Comparison of ENCODE assay signal across 9 mouse cellular contexts in genomic region chr7:118491431-118492147, GRCm38 (mm10). TPM values are rescaled to one million over a fixed set of nuclear protein-coding genes. Genes with fewer than 3 reads are reported as not detected.
DNase-seq lines count a peak whose midpoint lies in the region; ATAC-seq lines count a peak whose summit lies in the region.
"Had no signal": no experiment of that assay in that cellular context is flagged by ENCODE, and none has a peak within 500 bp of the region (broad histone marks: within the 10 kb centered on the region; RNA-seq: fewer than 3 reads in every experiment).

Itpripl2 (minus strand) TSS chr7:118491975.

- H3K4me2 ChIP-seq in embryonic facial prominence, embryonic 11.5 days (ENCODE audit: low read depth, low read length), result peak within 1 kb of the TSS; percentile 89
- H3K4me2 ChIP-seq in liver, embryonic 15.5 days, result peak within 1 kb of the TSS; percentile 67
- H3K4me2 ChIP-seq in stomach, embryonic 16.5 days (ENCODE audit: low read depth, low read length), result peak within 1 kb of the TSS; percentile 79

- H3K4me3 ChIP-seq in erythroblast, embryonic 14.5 days (replicated peaks), result peak within 1 kb of the TSS; percentile 50
- peak within 1 kb of the TSS; percentile 59 for H3K4me3 ChIP-seq in embryonic facial prominence, embryonic 11.5 days (ENCODE audit: low read depth, low read length)
- peak within 1 kb of the TSS; percentile 81 for H3K4me3 ChIP-seq in heart, embryonic 10.5 days
- H3K4me3 ChIP-seq in liver, embryonic 15.5 days (replicated peaks), result peak within 1 kb of the TSS; percentile 63
- H3K4me3 ChIP-seq in stomach, embryonic 16.5 days (replicated peaks; ENCODE audit: low read length), result peak within 1 kb of the TSS; percentile 84

- no peaks in the 10 kb centered on the region; the same call in none of the 2 replicates for H3K4me1 ChIP-seq in erythroblast, embryonic 14.5 days (ENCODE audit: control insufficient read depth)
- no peaks in the 10 kb centered on the region; the same call in none of the 2 replicates for H3K4me1 ChIP-seq in embryonic facial prominence, embryonic 11.5 days (ENCODE audit: control insufficient read depth, insufficient read depth, low read length)
- peaks cover 35% of the 10 kb centered on the region for H3K4me1 ChIP-seq in heart, embryonic 10.5 days
- H3K4me1 ChIP-seq in liver, embryonic 15.5 days (replicated peaks), result peaks cover 30% of the 10 kb centered on the region
- H3K4me1 ChIP-seq in stomach, embryonic 16.5 days (ENCODE audit: control insufficient read depth, insufficient read depth, low read length), result peaks cover 44% of the 10 kb centered on the region

- no peaks in the 10 kb centered on the region for H3K36me3 ChIP-seq in erythroblast, embryonic 14.5 days (ENCODE audit: control insufficient read depth)
- H3K36me3 ChIP-seq in embryonic facial prominence, embryonic 11.5 days (replicated peaks; ENCODE audit: control insufficient read depth, insufficient read depth, low read depth, low read length), result no peaks in the 10 kb centered on the region
- H3K36me3 ChIP-seq in heart, embryonic 10.5 days, result peaks cover 15% of the 10 kb centered on the region; the same call in 1 of the 2 replicates
- no peaks in the 10 kb centered on the region for H3K36me3 ChIP-seq in liver, embryonic 15.5 days (replicated peaks)
- H3K36me3 ChIP-seq in stomach, embryonic 16.5 days (ENCODE audit: control insufficient read depth, insufficient read depth, low read length), result no peaks in the 10 kb centered on the region
- H3K36me3 ChIP-seq: G1E had no signal

- H3K27ac ChIP-seq in embryonic facial prominence, embryonic 11.5 days (replicated peaks; ENCODE audit: low read depth, low read length), result peak within 1 kb of the TSS; percentile 53; the same call in 1 of the 2 replicates
- peak within 1 kb of the TSS; percentile 94 for H3K27ac ChIP-seq in heart, embryonic 10.5 days
- H3K27ac ChIP-seq in liver, embryonic 15.5 days (replicated peaks), result peak within 1 kb of the TSS; percentile 72
- H3K27ac ChIP-seq in stomach, embryonic 16.5 days (ENCODE audit: low read length), result peak within 1 kb of the TSS; percentile 94

- under 1% methylated on average over 52 of the region's 55 CpGs for WGBS in embryonic facial prominence, embryonic 11.5 days
- under 1% methylated on average over 54 of the region's 55 CpGs for WGBS in heart, embryonic 10.5 days
- WGBS in liver, embryonic 15.5 days (ENCODE audit: insufficient replicate concordance), result under 1% methylated on average over 55 of the region's 55 CpGs
- WGBS in stomach, embryonic 16.5 days, result under 1% methylated on average over 55 of the region's 55 CpGs

- peak; percentile 77 for DNase-seq in embryonic facial prominence, embryonic 11.5 days (ENCODE audit: low spot score)
- peak; percentile 88 for DNase-seq in heart, embryonic 10.5 days (ENCODE audit: low spot score)
- peak; percentile 63 to 68 for DNase-seq in kidney, adult 8-10 months
- peak; percentile 19 for DNase-seq in naive thymus-derived CD4-positive, alpha-beta T cell, adult 2 months (ENCODE audit: low read depth)

- peaks cover 7% of the 10 kb centered on the region; the same call in 1 of the 2 replicates for H3K9me3 ChIP-seq in erythroblast, embryonic 14.5 days (ENCODE audit: control insufficient read depth, low read length)
- no peaks in the 10 kb centered on the region for H3K9me3 ChIP-seq in embryonic facial prominence, embryonic 11.5 days (replicated peaks; ENCODE audit: control insufficient read depth, low read length)
- H3K9me3 ChIP-seq in heart, embryonic 10.5 days, result no peaks in the 10 kb centered on the region
- no peaks in the 10 kb centered on the region for H3K9me3 ChIP-seq in liver, embryonic 15.5 days (replicated peaks)
- no peaks in the 10 kb centered on the region for H3K9me3 ChIP-seq in stomach, embryonic 16.5 days (replicated peaks; ENCODE audit: control insufficient read depth, low read length)

- ATAC-seq in erythroblast, adult 5-6 weeks (replicated peaks; ENCODE audit: low FRiP score, poor library complexity, severe bottlenecking), result no peak
- peak; percentile 86 for ATAC-seq in embryonic facial prominence, embryonic 11.5 days (replicated peaks; ENCODE audit: insufficient number of reproducible peaks, low FRiP score, low TSS enrichment, low read depth)
- peak; percentile 70 for ATAC-seq in liver, embryonic 15.5 days (ENCODE audit: insufficient read depth)
- peak; percentile 85 for ATAC-seq in stomach, embryonic 16.5 days (ENCODE audit: insufficient read depth, low FRiP score)

- peak within 1 kb of the TSS; percentile 92 for H3K9ac ChIP-seq in embryonic facial prominence, embryonic 11.5 days (replicated peaks; ENCODE audit: low read length)
- H3K9ac ChIP-seq in liver, embryonic 15.5 days, result peak within 1 kb of the TSS; percentile 58
- H3K9ac ChIP-seq in stomach, embryonic 16.5 days (ENCODE audit: low read length), result peak within 1 kb of the TSS; percentile 99

- H3K27me3 ChIP-seq in erythroblast, embryonic 14.5 days (ENCODE audit: control insufficient read depth), result peaks cover 38% of the 10 kb centered on the region
- H3K27me3 ChIP-seq in embryonic facial prominence, embryonic 11.5 days (ENCODE audit: control insufficient read depth, insufficient read depth, low read length), result peaks cover 17% of the 10 kb centered on the region
- H3K27me3 ChIP-seq in heart, embryonic 10.5 days (ENCODE audit: insufficient read depth, poor library complexity, severe bottlenecking), result peaks cover 43% of the 10 kb centered on the region
- H3K27me3 ChIP-seq in liver, embryonic 15.5 days, result peaks cover 35% of the 10 kb centered on the region
- H3K27me3 ChIP-seq in stomach, embryonic 16.5 days (ENCODE audit: control insufficient read depth, insufficient read depth, low read length), result no peaks in the 10 kb centered on the region; the same call in 1 of the 2 replicates

RNA-seq across cellular contexts. Expression of gene Itpripl2, which starts in this region (rescaled TPM):
- not detected in 2 replicates for polyA plus RNA-seq in erythroblast, embryonic 14.5 days (2012)
- total RNA-seq in erythroblast, adult 5-6 weeks (2015; ENCODE audit: low replicate concordance), result 5.0 and 5.6 TPM in 2 replicates
- 5.5 and 6.6 TPM in 2 replicates for total RNA-seq in erythroblast, adult 5-6 weeks (2017; ENCODE audit: low replicate concordance)
- polyA plus RNA-seq in embryonic facial prominence, embryonic 11.5 days (2014; fragmentation: Nextera tagmentation; extraction: Ambion mirVana), result 1.3 and 1.8 TPM in 2 replicates
- polyA plus RNA-seq in heart, embryonic 10.5 days (2016; fragmentation: Nextera tagmentation; extraction: Ambion mirVana), result 1.6 and 2.2 TPM in 2 replicates
- polyA plus RNA-seq in liver, embryonic 15.5 days (2015; fragmentation: Nextera tagmentation; extraction: Ambion mirVana), result 1.1 and 1.2 TPM in 2 replicates
- 5.0 and 5.4 TPM in 2 replicates for polyA plus RNA-seq in stomach, embryonic 16.5 days (2015; fragmentation: Nextera tagmentation; extraction: Ambion mirVana)
- polyA plus RNA-seq: G1E had no signal

Comparison
In these comparisons a context has a peak if more than half of its experiments do, and no peak if none do; other contexts are left out.
1. DNase-seq: peak in every context shown above with its lines; median percentile 88 in heart, embryonic 10.5 days; 77 in embryonic facial prominence, embryonic 11.5 days; 66 in kidney, adult 8-10 months; 19 in naive thymus-derived CD4-positive, alpha-beta T cell, adult 2 months.